Mouse (Mus musculus) limb, embryonic 13.5 days (tissue): ENCODE data around the gene Selenov. TPM values are rescaled to one million over a fixed set of nuclear protein-coding genes. Genes with fewer than 3 reads are reported as not detected.

Source experiments
- ATAC-seq: fragments of 200-750 bp; cut with Nextera tagmentation; 2 replicates; pipeline ENCODE4 v1.8.0; 2017; ENCODE audit warnings: low read depth, moderate number of reproducible peaks, moderate TSS enrichment; ENCODE audit not compliant: low FRiP score
- H3K27ac ChIP-seq: fragments of 300-500 bp; sonication (generic); 2 replicates; pipeline ENCODE4 v1.5.1; 2015; ENCODE audit warnings: inconsistent platforms, mild to moderate bottlenecking, moderate library complexity
- H3K27me3 ChIP-seq: fragments of 300-500 bp; sonication (generic); 2 replicates; pipeline ENCODE4 v1.6.1; 2015; ENCODE audit warnings: mild to moderate bottlenecking, inconsistent platforms
- H3K36me3 ChIP-seq: fragments of 300-500 bp; sonication (generic); 2 replicates; pipeline ENCODE4 v1.6.1; 2015; ENCODE audit warnings: inconsistent platforms, mild to moderate bottlenecking, moderate library complexity
- H3K4me1 ChIP-seq: fragments of 300-500 bp; sonication (generic); 2 replicates; pipeline ENCODE4 v1.6.1; 2015; ENCODE audit warnings: inconsistent platforms
- H3K4me2 ChIP-seq: fragments of 300-500 bp; sonication (generic); replicated peaks from 2 replicates; pipeline ENCODE4 v1.6.1; 2015; ENCODE audit warnings: inconsistent platforms, mild to moderate bottlenecking, moderate library complexity
- H3K4me3 ChIP-seq: fragments of 300-500 bp; sonication (generic); 2 replicates; pipeline ENCODE4 v1.5.1; 2015; ENCODE audit warnings: moderate library complexity, mild to moderate bottlenecking, inconsistent platforms
- H3K9ac ChIP-seq: fragments of 300-500 bp; sonication (generic); 2 replicates; pipeline ENCODE4 v1.6.1; 2015; ENCODE audit warnings: mild to moderate bottlenecking, inconsistent platforms
- H3K9me3 ChIP-seq: fragments of 300-500 bp; sonication (generic); 2 replicates; pipeline ENCODE4 v1.6.1; 2016; ENCODE audit warnings: inconsistent platforms
- WGBS: fragments of 180-500 bp; shearing (Covaris S2); methylation state at CpG from one replicate; pipeline ENCODE4 v1.1.7; 2015; 5-methylcytosine and 5-hydroxymethylcytosine counted together
- polyA plus RNA-seq: library from polyadenylated mRNA; unstranded; fragments of >200 nt; fragmentation: Nextera tagmentation; extraction: Ambion mirVana; gene quantifications from 2 replicates; pipeline ENCODE4 v1.2.1, GENCODE M21; 2015

The Selenov gene
- polyA plus RNA-seq, 1 experiment from 2014 or later = 0.48 TPM

DNA sequence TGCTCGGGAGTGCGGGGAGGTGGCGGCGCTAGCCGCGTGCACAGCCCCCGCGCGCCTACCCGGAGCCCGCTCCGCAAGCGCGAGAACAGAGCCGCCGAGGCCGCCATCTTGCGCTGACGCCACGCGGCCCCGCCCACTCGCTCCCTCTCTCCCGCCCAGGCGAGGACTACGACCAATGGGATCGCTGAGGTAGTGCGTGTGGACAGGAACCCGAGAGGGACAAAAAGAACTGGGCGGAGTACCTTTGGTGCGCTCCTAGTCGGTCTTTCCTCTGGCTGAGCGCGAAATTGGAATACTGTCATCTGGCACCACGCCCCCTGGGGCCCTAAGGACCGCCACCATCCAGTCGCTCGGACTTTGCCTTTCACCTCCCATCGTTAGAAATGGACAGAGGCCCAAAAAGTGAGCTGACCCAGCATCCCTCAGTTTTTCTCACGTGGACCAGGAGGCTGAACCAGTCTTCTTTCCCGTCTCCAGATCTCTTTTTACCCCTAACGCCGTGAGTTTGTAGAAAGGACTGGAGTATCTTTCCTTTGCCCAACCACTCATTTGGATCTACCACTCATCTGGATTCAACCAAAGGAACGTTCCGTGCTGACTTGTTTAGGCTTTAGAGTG is 21.0 kb upstream of the Selenov start, which contains the start of gene Timm50:
Gene Timm50 (minus strand): TSS at position 147 of the 618 bp plus-strand sequence.
- Histone ChIP-seq H3K27me3 (no peaks in the 10 kb centered on the region), H3K4me1 (peaks cover 19% of the 10 kb centered on the region), H3K4me2 (peak within 1 kb of the TSS; percentile 90), H3K36me3 (peaks cover 66% of the 10 kb centered on the region), H3K9ac (peak within 1 kb of the TSS; percentile 91), H3K9me3 (no peaks in the 10 kb centered on the region), H3K4me3 (peak within 1 kb of the TSS; percentile 92), H3K27ac (no peak within 1 kb of the TSS)
- WGBS = under 1% methylated on average over 41 of the region's 45 CpGs
- ATAC-seq = peak; percentile 98

DNA sequence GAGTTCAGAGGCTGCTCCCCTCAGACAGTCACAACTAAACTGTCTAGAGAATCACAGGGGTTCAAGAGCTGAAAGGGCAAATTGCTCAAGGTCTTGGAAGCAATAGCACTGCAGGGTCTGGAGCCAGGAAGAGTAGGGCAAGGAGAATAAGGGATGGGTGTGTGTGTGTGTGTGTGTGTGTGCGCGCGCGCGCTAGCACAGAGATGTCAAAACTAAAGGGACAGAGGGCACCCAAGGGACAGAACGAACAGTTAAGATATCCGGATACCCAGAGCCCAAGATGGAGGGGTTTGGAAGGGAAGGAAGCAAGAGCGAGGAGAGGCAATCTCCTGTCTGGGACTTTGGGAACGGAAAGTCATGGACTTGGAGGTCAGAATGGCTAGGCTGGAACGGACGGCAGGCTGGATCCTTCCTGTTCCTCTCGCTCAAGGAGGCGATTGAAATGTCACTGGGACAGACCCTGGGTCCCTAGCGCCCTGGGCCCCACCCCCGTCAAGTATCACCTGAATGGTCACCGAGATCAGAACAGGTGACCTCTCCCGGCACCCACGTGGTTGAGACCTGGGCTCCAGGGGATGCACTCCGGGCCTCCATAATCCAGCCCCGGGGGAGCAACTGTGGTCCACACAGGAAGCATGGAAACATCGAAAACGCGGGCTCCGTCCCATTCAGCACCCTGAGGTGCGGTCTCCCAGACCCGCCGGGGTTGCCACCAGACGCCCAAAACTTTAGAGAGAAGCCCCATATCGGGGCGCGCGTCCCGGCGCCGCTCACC is 20.4 kb upstream of the Selenov start:
- Histone ChIP-seq H3K36me3 (peaks cover 66% of the 10 kb centered on the region), H3K27ac (no peak overlapping the region)
- WGBS = 6% methylated on average over 35 of the region's 35 CpGs

DNA sequence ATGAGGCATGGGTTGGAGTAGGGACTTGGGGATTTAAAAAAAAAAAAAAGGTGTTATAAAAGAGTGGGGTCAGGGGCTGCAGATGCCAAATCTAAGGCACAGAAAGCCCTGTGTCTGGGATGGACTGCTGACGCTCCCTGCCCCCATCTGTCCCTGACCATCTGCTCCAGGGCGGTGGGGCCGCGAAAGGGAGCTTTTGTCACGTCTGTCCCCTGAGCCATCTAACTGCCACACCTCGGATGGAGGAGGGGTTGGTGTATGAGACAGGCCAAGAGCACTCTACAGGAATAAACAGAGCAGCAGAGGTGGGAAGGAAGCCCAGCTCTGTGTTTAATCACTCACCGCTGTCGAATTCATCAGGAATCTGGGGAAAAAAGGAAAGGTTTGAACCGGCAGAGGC is 18.8 kb upstream of the Selenov start:
- no peak overlapping the region for H3K4me3 ChIP-seq
- H3K9ac ChIP-seq = no peak overlapping the region; the same call in 1 of the 2 replicates
- no peak for ATAC-seq
- peaks cover 19% of the 10 kb centered on the region for H3K4me1 ChIP-seq
- no peak overlapping the region for H3K4me2 ChIP-seq
- peaks cover 66% of the 10 kb centered on the region for H3K36me3 ChIP-seq
- WGBS = 35% methylated on average over 9 of the region's 9 CpGs
- H3K9me3 ChIP-seq = no peaks in the 10 kb centered on the region
- H3K27ac ChIP-seq = no peak overlapping the region
- no peaks in the 10 kb centered on the region for H3K27me3 ChIP-seq

More for the DNA sequence above, 20.4 kb upstream of the Selenov start:
- peak overlapping the region; percentile 91 for H3K9ac ChIP-seq
- H3K4me2 ChIP-seq = peak overlapping the region; percentile 90
- H3K4me3 ChIP-seq = peak overlapping the region; percentile 92
- H3K4me1 ChIP-seq = peaks cover 19% of the 10 kb centered on the region
- no peaks in the 10 kb centered on the region for H3K9me3 ChIP-seq
- no peaks in the 10 kb centered on the region for H3K27me3 ChIP-seq
- peak; percentile 51 for ATAC-seq

DNA sequence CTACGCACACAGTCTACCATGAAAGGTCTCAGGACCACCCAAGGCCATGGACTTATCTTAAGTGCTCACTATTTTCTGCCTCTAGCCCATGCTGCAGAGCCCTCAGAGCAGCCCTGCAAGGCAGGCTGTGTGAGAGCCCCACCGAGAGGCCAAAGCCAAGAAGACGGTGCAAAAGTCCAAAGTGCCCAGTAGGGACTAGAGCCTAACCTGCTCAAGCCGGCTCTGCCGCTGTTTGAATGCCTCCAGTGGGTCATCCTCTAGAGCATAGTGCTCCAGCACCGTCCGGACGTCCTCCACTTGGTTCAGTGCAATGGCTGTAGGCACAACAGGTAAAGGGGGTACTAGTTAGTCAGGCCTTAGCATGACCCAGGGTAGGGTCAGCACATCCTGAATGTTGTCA is 15.2 kb upstream of the Selenov start:
- Histone ChIP-seq H3K27me3 (peaks cover 17% of the 10 kb centered on the region), H3K9ac (no peak overlapping the region), H3K36me3 (peaks cover 59% of the 10 kb centered on the region), H3K4me3 (no peak overlapping the region), H3K9me3 (no peaks in the 10 kb centered on the region), H3K4me1 (peaks cover 29% of the 10 kb centered on the region), H3K4me2 (no peak overlapping the region), H3K27ac (no peak overlapping the region)
- ATAC-seq = no peak
- WGBS = 99% methylated on average over 8 of the region's 8 CpGs

DNA sequence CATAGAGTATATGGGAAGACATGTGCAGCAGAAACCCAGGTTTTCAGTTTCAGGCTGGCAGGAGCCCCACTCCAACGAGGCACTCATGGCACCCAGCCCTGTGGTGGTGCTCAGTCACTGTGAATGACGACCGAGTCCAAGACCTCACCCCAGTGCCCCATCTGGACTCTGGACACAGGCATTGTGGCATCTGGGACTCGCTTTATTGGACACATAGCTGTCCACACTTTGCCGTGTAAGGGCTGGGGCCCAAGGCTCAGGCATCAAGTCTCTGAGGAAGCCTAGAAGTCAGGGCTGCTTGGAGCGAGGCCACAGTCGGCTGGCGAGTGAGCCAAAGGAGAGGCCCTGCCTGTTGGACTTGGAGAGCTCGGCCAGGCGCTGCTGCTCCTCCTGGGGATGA is 14.7 kb upstream of the Selenov start:
- peaks cover 59% of the 10 kb centered on the region for H3K36me3 ChIP-seq
- no peak overlapping the region for H3K27ac ChIP-seq

DNA sequence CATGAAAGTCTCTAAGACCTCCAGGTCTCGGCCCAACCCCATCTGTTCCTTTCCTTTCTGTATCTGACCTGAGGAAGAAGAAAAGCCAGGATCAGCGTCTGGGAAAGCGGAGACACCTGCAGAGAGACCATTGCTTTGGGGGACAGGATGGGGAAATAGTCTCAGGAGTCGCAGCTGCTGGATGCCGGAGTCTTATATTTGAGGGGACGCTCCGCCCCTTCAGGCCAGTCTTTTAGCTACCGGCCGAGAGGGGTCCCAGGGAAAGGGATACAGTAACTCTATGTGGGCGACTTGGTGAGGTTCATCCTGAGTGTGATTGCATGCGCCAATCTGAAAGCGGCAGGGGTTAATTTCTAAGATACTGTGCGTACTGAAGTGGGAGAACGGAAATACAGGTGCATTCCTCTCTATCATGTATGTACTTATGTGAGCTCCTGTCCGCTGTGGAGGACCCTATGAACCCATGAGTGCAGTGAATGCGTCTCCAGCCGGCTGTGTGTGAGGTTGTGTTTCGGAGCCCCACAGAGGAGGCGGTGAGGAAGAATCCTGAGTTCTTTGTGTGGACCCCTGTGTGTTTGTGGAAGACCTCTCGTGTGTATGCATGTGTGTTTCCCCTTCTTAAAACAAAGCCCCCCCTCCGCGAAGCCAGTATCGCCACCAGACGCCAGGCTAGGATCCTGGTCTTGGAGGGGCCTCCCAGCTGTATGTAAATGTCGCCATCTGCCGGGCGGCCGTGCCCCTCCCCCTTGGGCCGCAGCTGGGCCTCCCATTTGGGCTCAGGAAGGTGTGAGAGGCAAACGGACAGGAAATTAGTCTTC is 10.8 kb upstream of the Selenov start, which contains the start of gene Dll3:
Gene Dll3 (minus strand): TSS at position 623 of the 818 bp plus-strand sequence.
- H3K4me2 ChIP-seq = peak within 1 kb of the TSS; percentile 65
- peak within 1 kb of the TSS; percentile 38 for H3K4me3 ChIP-seq
- H3K9ac ChIP-seq = peak within 1 kb of the TSS; percentile 54
- H3K4me1 ChIP-seq = peaks cover 17% of the 10 kb centered on the region
- peaks cover 23% of the 10 kb centered on the region for H3K36me3 ChIP-seq
- ATAC-seq = peak; percentile 38; the same call in 1 of the 2 replicates
- WGBS = 1% methylated on average over 30 of the region's 30 CpGs
- peaks cover 60% of the 10 kb centered on the region for H3K27me3 ChIP-seq
- H3K27ac ChIP-seq = no peak within 1 kb of the TSS
- no peaks in the 10 kb centered on the region for H3K9me3 ChIP-seq

More for the DNA sequence above, 14.7 kb upstream of the Selenov start:
- no peak for ATAC-seq
- Histone ChIP-seq H3K9ac (no peak overlapping the region), H3K27me3 (peaks cover 22% of the 10 kb centered on the region), H3K9me3 (no peaks in the 10 kb centered on the region), H3K4me2 (no peak overlapping the region), H3K4me3 (no peak overlapping the region), H3K4me1 (peaks cover 26% of the 10 kb centered on the region)
- 91% methylated on average over 10 of the region's 10 CpGs for WGBS

DNA sequence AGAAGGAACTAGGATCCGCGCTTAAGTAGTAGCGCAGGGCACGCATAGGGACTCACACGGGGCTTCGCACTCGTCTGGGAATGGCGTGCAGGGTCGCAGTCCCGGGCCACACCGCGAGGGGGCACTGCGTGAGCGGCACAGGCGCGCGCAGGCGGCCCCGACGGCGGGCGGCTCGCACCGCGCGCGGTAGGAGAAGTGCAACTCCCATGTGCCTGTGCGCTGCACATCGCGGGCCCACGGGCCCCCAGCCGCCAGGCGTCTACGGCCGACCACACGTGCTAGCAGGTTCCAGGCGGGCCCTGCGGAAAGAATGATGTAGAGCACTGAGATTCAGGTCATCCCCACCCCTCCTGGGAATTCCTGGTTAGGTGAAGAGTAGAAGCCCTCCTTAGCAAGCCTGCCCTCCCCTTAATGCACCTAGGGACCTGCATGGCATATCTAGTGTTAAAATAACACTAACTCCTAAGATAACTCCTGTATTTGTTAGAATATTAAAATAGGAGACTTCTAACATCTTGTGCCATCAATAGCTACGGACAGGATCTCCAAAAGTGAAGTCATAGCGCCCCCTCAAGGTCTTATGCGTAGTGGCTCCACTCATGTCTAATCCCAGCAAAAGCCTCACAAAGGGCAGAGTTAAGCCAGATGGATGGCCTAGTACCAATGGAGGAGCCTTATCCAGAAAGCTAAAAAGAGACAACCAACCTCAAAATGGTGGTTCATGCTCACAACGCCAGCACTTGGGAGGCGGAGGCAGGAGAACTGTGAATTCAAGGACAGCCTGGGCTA is 8.0 kb upstream of the Selenov start:
- H3K9ac ChIP-seq = no peak overlapping the region
- WGBS = 23% methylated on average over 43 of the region's 43 CpGs
- H3K27me3 ChIP-seq = peaks cover 87% of the 10 kb centered on the region
- H3K4me3 ChIP-seq = no peak overlapping the region
- peak overlapping the region; percentile 46 for H3K4me2 ChIP-seq
- no peak overlapping the region for H3K27ac ChIP-seq
- ATAC-seq = no peak
- H3K4me1 ChIP-seq = peaks cover 17% of the 10 kb centered on the region
- H3K36me3 ChIP-seq = no peaks in the 10 kb centered on the region
- H3K9me3 ChIP-seq = no peaks in the 10 kb centered on the region

DNA sequence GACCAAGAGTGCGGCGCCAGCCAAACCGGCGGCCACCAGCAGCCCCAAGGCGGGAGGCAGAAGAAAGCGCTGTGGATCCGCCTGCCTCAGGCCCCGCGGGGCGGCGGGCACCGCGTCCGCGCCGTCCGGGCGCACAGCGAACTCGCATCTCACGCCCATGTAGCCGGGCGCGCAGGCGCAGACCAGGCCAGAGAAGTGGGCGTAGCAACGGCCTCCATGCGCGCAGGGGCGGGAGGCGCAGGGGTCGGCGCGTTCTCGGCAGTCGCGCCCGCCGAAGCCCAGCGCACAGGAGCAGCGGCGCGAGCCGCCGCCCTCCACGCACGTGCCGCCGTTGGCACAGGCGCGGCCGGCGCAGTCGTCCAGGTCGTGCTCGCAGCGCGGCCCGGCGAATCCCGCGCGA is 3.5 kb upstream of the Selenov start:
- H3K4me2 ChIP-seq = peak overlapping the region; percentile 82
- no peak overlapping the region for H3K27ac ChIP-seq
- ATAC-seq = peak; percentile 58; the same call in 1 of the 2 replicates

DNA sequence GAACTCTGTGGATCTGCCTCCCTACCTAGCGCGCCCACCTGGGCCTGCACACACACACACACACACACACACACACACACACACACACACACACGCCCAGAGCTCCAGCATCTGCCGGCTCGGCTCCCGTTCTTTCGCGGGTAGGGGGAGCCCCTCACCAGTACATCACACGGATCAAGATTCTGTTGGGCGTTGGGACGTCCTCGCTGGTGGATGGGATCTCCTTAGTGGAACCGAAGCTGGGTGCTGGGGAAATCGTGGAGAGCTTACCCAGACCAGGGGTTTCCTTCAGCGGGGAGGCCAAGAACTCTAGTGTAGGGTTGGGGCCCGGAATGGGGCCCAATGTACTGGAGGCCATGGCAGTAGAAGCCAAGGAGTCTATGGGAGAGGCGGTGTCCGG is 821 bp downstream of the Selenov start:
- ATAC-seq = no peak; the same call in 1 of the 2 replicates
- Histone ChIP-seq H3K4me1 (peaks cover 14% of the 10 kb centered on the region; the same call in 1 of the 2 replicates), H3K36me3 (no peaks in the 10 kb centered on the region), H3K27ac (no peak overlapping the region), H3K9me3 (peaks cover 4% of the 10 kb centered on the region; the same call in 1 of the 2 replicates), H3K4me3 (peak overlapping the region; percentile 37), H3K9ac (peak overlapping the region; percentile 48), H3K4me2 (peak overlapping the region; percentile 60), H3K27me3 (peaks cover 87% of the 10 kb centered on the region)
- WGBS = under 1% methylated on average over 17 of the region's 18 CpGs

More for the DNA sequence above, 3.5 kb upstream of the Selenov start:
- Histone ChIP-seq H3K36me3 (no peaks in the 10 kb centered on the region), H3K9ac (peak overlapping the region; percentile 67), H3K4me3 (peak overlapping the region; percentile 53), H3K4me1 (peaks cover 14% of the 10 kb centered on the region; the same call in 1 of the 2 replicates), H3K27me3 (peaks cover 99% of the 10 kb centered on the region), H3K9me3 (no peaks in the 10 kb centered on the region)
- 4% methylated on average over 60 of the region's 63 CpGs for WGBS

DNA sequence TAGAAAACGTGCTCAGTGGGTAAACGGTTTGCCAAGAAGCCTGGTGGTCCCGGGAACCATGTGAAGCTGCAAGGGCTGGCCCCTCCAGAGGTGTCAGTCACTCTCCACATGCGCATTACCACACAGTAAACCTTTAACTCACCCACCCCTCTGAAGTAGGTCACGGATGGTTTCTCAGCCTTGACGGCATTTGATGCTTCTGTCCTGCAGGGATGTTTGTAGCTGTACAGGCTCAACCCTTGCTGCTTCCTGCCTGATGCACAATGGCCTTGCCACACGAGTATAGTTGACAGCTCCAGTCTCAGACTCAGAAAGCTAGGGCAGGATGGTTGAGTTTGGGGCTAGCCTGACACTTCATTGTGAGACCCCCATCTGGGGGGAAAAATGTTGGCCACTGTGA is 10.4 kb downstream of the Selenov start:
- WGBS = 77% methylated on average over 7 of the region's 7 CpGs
- Histone ChIP-seq H3K4me3 (no peak overlapping the region), H3K4me2 (no peak overlapping the region), H3K9ac (no peak overlapping the region), H3K27ac (no peak overlapping the region), H3K36me3 (no peaks in the 10 kb centered on the region), H3K9me3 (no peaks in the 10 kb centered on the region), H3K27me3 (no peaks in the 10 kb centered on the region), H3K4me1 (peaks cover 7% of the 10 kb centered on the region)
- no peak for ATAC-seq

DNA sequence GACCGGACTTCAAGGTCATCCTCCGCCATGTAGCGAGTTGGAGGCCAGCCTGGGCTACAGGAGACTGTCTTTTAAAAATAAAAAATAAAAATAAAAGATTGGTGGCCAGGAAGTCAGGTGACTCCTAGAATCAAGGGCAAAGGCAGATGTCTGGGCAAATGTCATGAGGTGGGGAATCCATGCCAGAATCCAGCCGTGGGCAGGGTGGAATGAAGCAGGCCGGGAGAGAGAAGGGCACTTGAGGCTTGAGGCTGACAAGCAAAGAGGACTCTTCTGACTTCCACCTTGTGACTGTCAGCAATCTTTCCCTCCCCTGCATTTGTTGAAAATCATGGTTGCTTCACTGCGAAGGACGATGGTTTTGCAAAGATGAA is 12.7 kb downstream of the Selenov start:
- Histone ChIP-seq H3K9ac (peak overlapping the region; percentile 90), H3K4me3 (peak overlapping the region; percentile 70), H3K4me2 (peak overlapping the region; percentile 83), H3K27ac (no peak overlapping the region), H3K9me3 (no peaks in the 10 kb centered on the region), H3K36me3 (peaks cover 2% of the 10 kb centered on the region), H3K4me1 (peaks cover 7% of the 10 kb centered on the region), H3K27me3 (no peaks in the 10 kb centered on the region)
- no peak for ATAC-seq
- WGBS = 89% methylated on average over 7 of the region's 7 CpGs
